Mouse (Mus musculus): ENCODE results near the gene Paf1.

DNA sequence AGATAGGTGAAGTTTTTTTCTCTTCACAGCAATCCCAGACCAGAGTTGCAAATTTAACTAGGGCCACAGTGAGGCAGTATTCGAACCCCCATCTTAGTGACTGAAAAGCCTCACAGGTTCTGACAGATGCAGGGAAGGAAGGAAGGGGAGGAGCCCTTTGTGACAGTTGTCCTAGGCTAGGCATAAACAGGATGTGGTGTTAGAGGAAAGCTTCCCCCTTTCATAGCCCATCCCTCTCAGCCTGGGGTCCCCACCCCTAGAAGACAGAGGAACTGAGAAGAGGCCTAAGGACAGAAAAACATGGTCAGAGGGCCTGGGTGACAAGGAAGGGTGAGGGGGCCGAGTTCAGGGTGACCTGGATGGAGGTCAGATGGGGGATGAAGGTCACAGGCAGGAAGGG, 48.0 kb downstream of the Paf1 start:
- TF ChIP-seq CTCF (IDR thresholded peaks at IDR 0.05; ENCODE audit: low read depth), result no peak
- TF ChIP-seq EP300 (IDR thresholded peaks at IDR 0.05; ENCODE audit: low read depth), result no peak

Data from liver, embryonic 14.5 days (tissue).